Mouse (Mus musculus): ENCODE measurements around the gene Gipr. TPM values are rescaled to one million over a fixed set of nuclear protein-coding genes. Genes with fewer than 3 reads are reported as not detected.

Gipr gene
- polyA plus RNA-seq, 1 experiment from 2014 or later = 0.26 TPM

- no peak overlapping the region for H3K4me3 ChIP-seq (ENCODE audit: low read depth, low read length)
- H3K9me3 ChIP-seq (ENCODE audit: low read depth, low read length) = peaks cover 3% of the 10 kb centered on the region; the same call in 1 of the 2 replicates
- H3K36me3 ChIP-seq (ENCODE audit: insufficient read depth) = peaks cover 4% of the 10 kb centered on the region; the same call in 1 of the 2 replicates
- TF ChIP-seq CTCF (IDR thresholded peaks at IDR 0.05; ENCODE audit: low read depth) = peak; percentile 58
- peaks cover 4% of the 10 kb centered on the region; the same call in 1 of the 2 replicates for H3K27me3 ChIP-seq (ENCODE audit: insufficient read depth, low read length)
- DNase-seq (no peak), ATAC-seq (ENCODE audit: insufficient read depth) (no peak)
- H3K27ac ChIP-seq (ENCODE audit: low read depth) = no peak overlapping the region
- H3K4me2 ChIP-seq = no peak overlapping the region
- no peak overlapping the region for H3K9ac ChIP-seq
- H3K4me1 ChIP-seq (ENCODE audit: insufficient read depth) = no peaks in the 10 kb centered on the region
- 87% methylated on average over 5 of the region's 5 CpGs for WGBS
Observed at GRCm38 (mm10) chr7:19210010-19210409, 44.1 kb upstream of the Gipr start.

GRCm38 (mm10) chr7:19209494-19209893, 43.6 kb upstream of the Gipr start:
- peaks cover 4% of the 10 kb centered on the region; the same call in 1 of the 2 replicates for H3K27me3 ChIP-seq (ENCODE audit: insufficient read depth, low read length)
- H3K4me2 ChIP-seq = no peak overlapping the region
- H3K4me3 ChIP-seq (ENCODE audit: low read depth, low read length) = no peak overlapping the region
- no peak for DNase-seq
- no peak for TF ChIP-seq CTCF (IDR thresholded peaks at IDR 0.05; ENCODE audit: low read depth)
- no peaks in the 10 kb centered on the region for H3K4me1 ChIP-seq (ENCODE audit: insufficient read depth)
- H3K36me3 ChIP-seq (ENCODE audit: insufficient read depth) = peaks cover 4% of the 10 kb centered on the region; the same call in 1 of the 2 replicates
- no peak for ATAC-seq (ENCODE audit: insufficient read depth)
- peaks cover 3% of the 10 kb centered on the region; the same call in 1 of the 2 replicates for H3K9me3 ChIP-seq (ENCODE audit: low read depth, low read length)
- H3K27ac ChIP-seq (ENCODE audit: low read depth) = no peak overlapping the region
- 74% methylated on average over 4 of the region's 4 CpGs for WGBS
- no peak overlapping the region for H3K9ac ChIP-seq

GRCm38 (mm10) chr7:19208944-19209472, 43.1 kb upstream of the Gipr start:
- ATAC-seq (ENCODE audit: insufficient read depth) = no peak
- Histone ChIP-seq H3K27ac (ENCODE audit: low read depth) (no peak overlapping the region), H3K4me1 (ENCODE audit: insufficient read depth) (no peaks in the 10 kb centered on the region), H3K9ac (no peak overlapping the region), H3K4me2 (no peak overlapping the region), H3K9me3 (ENCODE audit: low read depth, low read length) (peaks cover 3% of the 10 kb centered on the region; the same call in 1 of the 2 replicates), H3K27me3 (ENCODE audit: insufficient read depth, low read length) (peaks cover 4% of the 10 kb centered on the region; the same call in 1 of the 2 replicates), H3K4me3 (ENCODE audit: low read depth, low read length) (no peak overlapping the region), H3K36me3 (ENCODE audit: insufficient read depth) (peaks cover 4% of the 10 kb centered on the region; the same call in 1 of the 2 replicates)
- WGBS = 46% methylated on average over 7 of the region's 7 CpGs
- peak; percentile 87 for DNase-seq
- TF ChIP-seq CTCF (IDR thresholded peaks at IDR 0.05; ENCODE audit: low read depth) = peak; percentile 90

GRCm38 (mm10) chr7:19208201-19208910, 42.4 kb upstream of the Gipr start:
- peaks cover 4% of the 10 kb centered on the region; the same call in 1 of the 2 replicates for H3K36me3 ChIP-seq (ENCODE audit: insufficient read depth)
- no peak overlapping the region for H3K9ac ChIP-seq
- H3K27ac ChIP-seq (ENCODE audit: low read depth) = no peak overlapping the region
- peaks cover 3% of the 10 kb centered on the region; the same call in 1 of the 2 replicates for H3K9me3 ChIP-seq (ENCODE audit: low read depth, low read length)
- no peak overlapping the region for H3K4me3 ChIP-seq (ENCODE audit: low read depth, low read length)
- no peaks in the 10 kb centered on the region for H3K4me1 ChIP-seq (ENCODE audit: insufficient read depth)
- ATAC-seq (ENCODE audit: insufficient read depth) = no peak
- no peak overlapping the region for H3K4me2 ChIP-seq
- 76% methylated on average over 13 of the region's 13 CpGs for WGBS
- no peak for DNase-seq
- peaks cover 4% of the 10 kb centered on the region; the same call in 1 of the 2 replicates for H3K27me3 ChIP-seq (ENCODE audit: insufficient read depth, low read length)
- no peak for TF ChIP-seq CTCF (IDR thresholded peaks at IDR 0.05; ENCODE audit: low read depth)

- ATAC-seq (ENCODE audit: insufficient read depth) (no peak), DNase-seq (no peak)
- H3K36me3 ChIP-seq (ENCODE audit: insufficient read depth) = peaks cover 8% of the 10 kb centered on the region; the same call in 1 of the 2 replicates
Observed at GRCm38 (mm10) chr7:19202065-19202850, 36.3 kb upstream of the Gipr start.

GRCm38 (mm10) chr7:19201660-19202059, 35.7 kb upstream of the Gipr start:
- H3K4me3 ChIP-seq (ENCODE audit: low read depth, low read length) = no peak overlapping the region
- H3K9me3 ChIP-seq (ENCODE audit: low read depth, low read length) = no peaks in the 10 kb centered on the region
- no peak overlapping the region for H3K4me2 ChIP-seq
- TF ChIP-seq CTCF (IDR thresholded peaks at IDR 0.05; ENCODE audit: low read depth) = no peak
- H3K4me1 ChIP-seq (ENCODE audit: insufficient read depth) = no peaks in the 10 kb centered on the region
- no peaks in the 10 kb centered on the region for H3K27me3 ChIP-seq (ENCODE audit: insufficient read depth, low read length)
- DNase-seq (no peak), ATAC-seq (ENCODE audit: insufficient read depth) (no peak)
- peaks cover 10% of the 10 kb centered on the region; the same call in 1 of the 2 replicates for H3K36me3 ChIP-seq (ENCODE audit: insufficient read depth)
- no peak overlapping the region for H3K27ac ChIP-seq (ENCODE audit: low read depth)
- WGBS = 67% methylated on average over 15 of the region's 15 CpGs
- H3K9ac ChIP-seq = no peak overlapping the region

More at GRCm38 (mm10) chr7:19202065-19202850, 36.3 kb upstream of the Gipr start:
- no peak overlapping the region for H3K4me2 ChIP-seq
- no peak overlapping the region for H3K9ac ChIP-seq
- no peak overlapping the region for H3K27ac ChIP-seq (ENCODE audit: low read depth)
- H3K4me3 ChIP-seq (ENCODE audit: low read depth, low read length) = no peak overlapping the region
- no peaks in the 10 kb centered on the region for H3K9me3 ChIP-seq (ENCODE audit: low read depth, low read length)
- WGBS = 58% methylated on average over 15 of the region's 15 CpGs
- no peak for TF ChIP-seq CTCF (IDR thresholded peaks at IDR 0.05; ENCODE audit: low read depth)
- no peaks in the 10 kb centered on the region for H3K27me3 ChIP-seq (ENCODE audit: insufficient read depth, low read length)
- H3K4me1 ChIP-seq (ENCODE audit: insufficient read depth) = no peaks in the 10 kb centered on the region
